Mouse (Mus musculus) T-helper 1 cell (primary cell): ENCODE results near the gene Psme2.

ENCODE experiments used
- in situ Hi-C: fragments of 300-600 bp; cut with MboI, MseI; formaldehyde crosslinking; loops from one replicate; pipeline ENCODE4 v1.15.1; 2025; ENCODE audit warnings: high pct_unique_total_duplicates

The Psme2 gene

DNA sequence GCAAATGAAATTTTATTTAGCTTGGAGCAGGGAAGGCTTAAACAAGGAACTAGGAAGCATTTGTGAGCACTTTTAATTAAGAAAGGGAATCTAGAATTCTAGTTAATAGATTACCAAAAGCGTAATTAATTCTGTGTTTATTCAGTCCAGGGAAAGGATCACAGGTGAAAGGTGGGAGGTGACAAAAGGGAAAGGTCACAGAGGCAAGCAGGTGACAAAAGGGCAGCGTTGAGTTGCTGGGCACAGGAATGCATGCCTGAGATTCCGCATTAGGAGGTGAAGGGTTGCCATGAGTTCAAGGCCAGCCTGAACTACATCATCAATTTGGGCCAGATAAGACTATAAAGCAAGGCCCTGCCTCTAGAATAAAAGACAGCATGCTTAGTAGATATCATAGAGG is 23.4 kb downstream of the Psme2 start:
- in situ Hi-C loops, result no loop called here

DNA sequence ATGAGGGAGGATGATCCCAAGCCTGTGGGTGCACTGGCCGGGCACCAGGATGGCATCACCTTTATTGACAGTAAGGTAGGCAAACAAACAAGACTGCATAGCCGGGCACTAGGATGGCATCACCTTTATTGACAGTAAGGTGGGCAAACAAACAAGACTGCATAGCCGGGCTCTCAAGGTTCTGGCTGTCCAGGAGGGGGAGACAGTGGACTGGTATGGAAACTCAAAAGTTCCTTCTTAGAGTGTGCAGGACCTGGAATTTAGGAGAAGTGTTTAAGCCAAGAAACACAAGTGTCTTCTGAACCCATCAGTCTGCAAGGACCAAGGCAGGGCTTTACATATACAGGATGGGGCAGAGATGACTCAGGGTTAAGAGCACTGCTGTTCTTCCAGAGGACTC is 25.2 kb downstream of the Psme2 start:
- in situ Hi-C loops, result no loop called here

GRCm38 (mm10) chr14:55563249-55563648 is 27.7 kb downstream of the Psme2 start:
- in situ Hi-C loops, result no loop called here

GRCm38 (mm10) chr14:55561860-55562259 is 29.1 kb downstream of the Psme2 start:
- in situ Hi-C loops, result no loop called here

DNA sequence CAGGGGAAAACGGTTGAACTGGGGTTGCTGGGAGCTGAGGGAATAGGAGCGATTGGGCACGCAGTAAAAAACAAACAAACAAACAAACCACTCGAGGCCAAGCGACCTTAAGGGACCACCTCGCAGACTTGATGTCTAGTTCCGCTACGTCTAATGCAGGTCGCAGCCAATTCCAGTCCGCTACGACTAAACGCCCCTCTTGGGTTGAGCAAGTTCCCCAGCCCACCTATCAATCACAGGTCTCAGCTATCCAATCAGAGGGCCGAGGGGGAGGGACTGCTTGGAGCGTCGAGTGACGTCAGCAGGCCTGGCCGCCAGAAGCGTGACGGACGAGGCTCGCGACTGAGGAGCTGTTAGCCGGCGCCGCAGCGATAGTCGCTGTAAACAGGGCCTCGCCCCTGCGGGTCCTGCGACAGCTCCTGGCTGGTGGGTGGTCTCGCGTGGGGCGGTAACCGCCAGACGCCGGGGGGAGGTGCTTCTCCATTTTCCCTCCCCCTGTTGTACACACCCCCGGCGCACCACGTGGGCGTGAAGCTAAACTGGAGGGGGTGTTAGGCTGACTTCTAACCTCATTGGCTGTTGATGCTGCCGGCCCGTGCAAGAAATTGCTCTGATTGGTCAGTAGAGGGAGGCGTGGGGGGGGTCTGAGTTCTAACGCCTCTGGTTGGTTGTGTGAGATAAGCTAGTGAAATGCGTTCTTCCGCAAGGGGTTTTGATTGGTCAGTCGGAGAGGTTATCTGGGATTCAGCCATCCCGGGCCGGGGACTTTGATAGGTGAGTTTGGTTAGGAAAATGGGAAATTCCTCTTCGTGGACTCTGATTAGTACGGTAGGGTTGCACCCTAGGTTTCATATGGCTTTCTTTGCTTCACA is 30.5 kb downstream of the Psme2 start, which contains the start of gene A730061H03Rik:
TSS of gene A730061H03Rik (minus strand) at position 205 of the 872 bp plus-strand sequence.
- in situ Hi-C loops, result no loop called here

- in situ Hi-C loops, result no loop called here
These were observed 31.1 kb downstream of the Psme2 start, which contains the start of gene Dcaf11 for GRCm38 (mm10) chr14:55559799-55560201. Dcaf11 (plus strand) TSS chr14:55560006.

DNA sequence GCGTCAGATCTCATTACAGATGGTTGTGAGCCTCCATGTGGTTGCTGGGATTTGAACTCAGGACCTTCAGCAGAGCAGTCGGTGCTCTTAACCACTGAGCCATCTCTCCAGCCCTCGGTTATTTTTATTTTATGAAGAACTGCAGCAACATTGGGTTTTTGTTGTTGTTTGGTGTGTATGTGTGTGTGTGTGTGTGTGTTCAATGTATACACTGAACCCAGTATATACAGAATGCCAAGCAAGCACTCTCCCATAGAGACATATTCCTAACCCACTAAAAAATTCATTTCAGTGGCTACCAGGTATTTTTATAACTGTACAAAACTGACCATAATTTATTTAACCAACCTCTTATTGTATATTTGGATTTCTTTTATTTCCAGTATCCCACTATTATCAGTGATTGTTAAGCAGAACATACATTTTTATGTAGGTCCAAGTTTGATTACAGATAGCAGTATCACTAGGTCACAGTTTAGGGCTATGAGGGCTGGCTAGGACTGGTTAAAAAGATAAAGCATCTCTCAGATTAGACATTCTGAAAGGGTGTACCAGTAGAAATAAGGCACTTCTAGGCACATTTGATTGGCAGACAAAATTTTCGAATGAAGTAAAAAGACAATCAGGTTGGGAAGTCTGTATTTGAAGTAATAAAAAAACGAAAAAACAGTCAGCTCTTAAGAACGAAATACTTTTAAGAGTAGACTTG is 32.0 kb downstream of the Psme2 start:
- in situ Hi-C loops, result no loop called here

- in situ Hi-C loops, result no loop called here
These were observed 33.3 kb downstream of the Psme2 start for GRCm38 (mm10) chr14:55557587-55557986.

DNA sequence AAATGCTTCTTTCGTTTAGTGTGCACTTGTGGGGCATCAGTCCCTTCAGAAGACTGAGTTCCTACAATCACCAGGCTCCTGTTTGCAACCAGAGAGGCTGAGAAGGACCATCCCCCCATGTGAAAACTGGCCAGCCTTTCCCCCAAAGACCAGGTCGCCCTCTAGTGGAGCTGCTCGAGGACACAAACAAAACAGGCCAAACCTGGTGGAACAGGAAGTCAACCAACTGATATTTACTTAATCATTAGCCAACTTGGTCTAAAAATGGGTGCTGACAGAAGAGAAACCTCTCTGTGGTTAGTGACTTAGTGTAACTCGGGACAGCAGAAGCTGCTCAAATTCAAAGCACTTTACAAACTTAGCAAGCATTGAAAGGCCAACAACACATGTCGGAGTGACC is 33.9 kb downstream of the Psme2 start:
- in situ Hi-C loops, result no loop called here

DNA sequence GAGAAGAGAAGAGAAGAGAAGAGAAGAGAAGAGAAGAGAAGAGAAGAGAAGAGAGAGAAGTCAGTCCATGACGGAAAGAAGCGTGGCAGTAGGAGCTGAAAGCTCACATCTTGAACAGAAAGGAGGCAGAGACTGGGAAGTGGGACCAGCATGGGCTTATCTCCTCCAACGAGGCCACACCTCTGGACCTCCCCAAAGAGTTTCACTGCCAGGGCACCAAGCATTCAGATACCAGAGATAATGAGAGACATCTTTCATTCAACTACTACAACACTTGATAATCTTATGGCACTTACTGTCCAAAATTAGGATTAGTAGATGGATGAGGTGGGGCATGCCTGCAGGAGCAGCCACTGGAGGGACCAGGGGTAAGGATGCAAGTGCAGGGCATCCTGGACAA is 35.1 kb downstream of the Psme2 start:
- in situ Hi-C loops, result no loop called here

DNA sequence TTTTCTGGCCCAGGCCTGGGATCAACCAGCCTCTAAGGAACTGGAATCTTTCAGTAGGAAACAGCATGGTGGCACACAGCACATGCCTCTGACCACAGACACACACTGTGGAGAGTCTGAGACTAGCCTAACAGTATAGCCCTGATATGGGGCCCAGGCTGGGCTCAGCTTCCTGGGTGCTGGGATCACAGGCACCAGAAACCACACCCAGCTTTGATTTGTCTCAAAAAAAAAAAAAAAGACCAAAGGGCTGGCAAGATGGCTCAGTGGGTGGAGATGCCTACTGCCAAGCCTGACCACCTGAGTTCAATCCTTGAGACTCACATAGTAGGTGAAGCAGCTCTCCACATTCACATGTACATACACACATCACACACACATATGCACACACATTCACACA is 36.3 kb downstream of the Psme2 start:
- in situ Hi-C loops, result no loop called here

- in situ Hi-C loops, result no loop called here
These were observed 39.1 kb downstream of the Psme2 start for GRCm38 (mm10) chr14:55551794-55552193.

DNA sequence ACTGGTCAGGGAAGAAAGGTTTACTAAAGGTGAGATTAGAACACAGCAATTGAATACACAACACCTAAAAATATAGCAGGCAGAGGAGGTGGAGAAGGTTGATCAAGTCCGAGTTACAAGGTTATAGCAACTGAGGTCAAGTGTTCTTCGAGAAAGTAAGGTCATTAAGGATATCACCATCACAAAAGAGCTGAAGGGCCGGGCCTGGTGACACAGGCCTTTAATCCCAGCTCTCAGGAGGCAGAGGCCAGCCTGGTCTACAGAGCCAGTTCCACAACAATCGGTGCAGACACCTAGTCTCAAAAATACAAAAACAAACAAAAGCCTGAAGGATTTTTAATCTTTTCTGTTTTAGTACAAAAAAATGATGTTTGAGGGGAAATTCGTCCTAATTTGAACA is 39.6 kb downstream of the Psme2 start:
- in situ Hi-C loops, result no loop called here

DNA sequence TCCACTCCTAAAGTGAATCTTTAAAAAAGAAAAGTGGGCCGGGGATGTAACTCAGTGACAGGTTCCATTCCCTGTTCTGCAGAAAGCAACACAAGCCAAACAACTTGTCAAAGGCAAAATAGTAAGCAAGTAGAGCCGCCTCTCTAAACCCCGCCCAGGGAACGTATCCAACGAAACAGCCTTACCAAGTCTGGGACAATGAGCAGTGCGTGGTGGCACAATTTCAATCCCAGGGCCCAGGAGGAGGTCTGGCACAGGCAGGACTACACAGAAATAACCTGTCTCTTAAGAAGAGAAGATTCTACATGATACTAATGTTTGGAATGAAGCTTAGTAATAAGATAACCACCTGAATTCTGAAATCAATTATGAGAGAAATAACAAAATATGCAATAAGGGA is 40.7 kb downstream of the Psme2 start:
- in situ Hi-C loops, result no loop called here

DNA sequence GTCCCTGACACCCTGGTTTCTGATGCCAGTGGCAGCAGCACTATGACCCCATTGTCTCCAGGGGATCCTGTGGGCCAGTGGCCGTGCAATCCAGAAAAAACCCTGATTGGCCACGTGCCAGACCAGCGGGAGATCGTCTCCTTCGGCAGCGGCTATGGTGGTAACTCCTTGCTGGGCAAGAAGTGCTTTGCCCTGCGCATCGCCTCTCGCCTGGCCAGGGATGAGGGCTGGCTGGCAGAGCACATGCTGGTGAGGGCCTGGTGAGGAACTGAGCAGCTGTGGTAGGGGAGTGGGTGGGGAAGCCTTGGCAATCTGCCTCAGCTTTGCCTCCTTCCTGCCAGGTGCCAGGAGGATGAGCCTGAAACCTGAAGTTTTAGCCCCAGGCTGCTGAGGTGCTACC is 46.6 kb downstream of the Psme2 start:
- in situ Hi-C loops, result no loop called here

- in situ Hi-C loops, result no loop called here
These were observed 48.6 kb downstream of the Psme2 start for GRCm38 (mm10) chr14:55542268-55542667.

DNA sequence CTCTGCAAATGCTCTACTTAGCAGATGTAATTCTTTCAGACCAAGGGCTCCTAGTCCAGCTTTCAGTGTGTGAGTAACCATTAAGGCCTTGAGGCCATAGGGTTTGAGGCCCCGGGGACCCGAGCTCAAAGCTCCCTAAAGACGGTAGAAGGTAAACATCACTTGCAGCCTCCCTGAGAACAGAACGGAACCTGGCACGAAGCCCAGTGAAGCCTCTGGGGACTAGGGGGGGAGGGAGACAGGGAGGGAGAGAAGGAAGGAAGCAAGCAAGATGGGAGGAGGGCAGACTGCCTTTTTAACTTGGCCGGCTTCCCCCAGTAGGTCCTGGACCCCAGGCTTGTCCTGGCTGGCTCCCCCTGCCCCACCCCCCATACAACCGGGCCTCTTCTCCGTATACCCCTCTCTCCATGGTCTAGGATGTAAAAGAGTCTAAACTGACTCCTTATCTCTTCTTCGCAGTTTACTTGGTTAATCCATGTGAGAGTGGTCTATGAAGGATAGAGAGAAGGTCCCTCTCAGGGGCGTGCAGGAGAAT is 50.1 kb downstream of the Psme2 start:
- in situ Hi-C loops, result no loop called here

- in situ Hi-C loops, result no loop called here
These were observed 50.7 kb downstream of the Psme2 start, which contains the start of gene Pck2 for GRCm38 (mm10) chr14:55540067-55540786. Pck2 (plus strand) TSS chr14:55540266.
